Mouse (Mus musculus): ENCODE data around the gene Gm43064.

DNA sequence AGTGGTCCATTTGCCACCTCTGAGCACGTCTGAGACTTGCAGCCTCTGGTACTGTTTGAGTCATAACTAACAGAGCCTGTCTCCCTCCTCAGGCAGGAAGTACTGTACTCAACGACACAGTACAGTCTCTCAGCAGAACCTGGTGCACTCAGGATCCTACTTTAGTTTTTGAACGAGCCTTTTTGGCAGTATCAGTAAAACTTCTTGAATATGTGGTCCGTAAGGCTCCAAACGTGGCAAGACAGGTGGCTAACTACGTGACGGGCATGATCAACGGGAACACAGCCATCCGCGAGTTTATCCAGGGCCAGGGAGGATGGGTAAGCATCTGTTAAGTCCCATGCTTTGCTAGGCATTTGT is 26.6 kb downstream of the Gm43064 start:
- no peak for TF ChIP-seq CHD2 (IDR thresholded peaks at IDR 0.05; ENCODE audit: low read depth, low read length)
- no peak for TF ChIP-seq MAFK (IDR thresholded peaks at IDR 0.05; ENCODE audit: insufficient read depth, low read depth, low read length)
